Mouse (Mus musculus) forebrain, embryonic 12.5 days (tissue): ENCODE data around the gene Tmem135. TPM values are rescaled to one million over a fixed set of nuclear protein-coding genes. Genes with fewer than 3 reads are reported as not detected.

Source experiments
- ATAC-seq: fragments of 200-750 bp; cut with Nextera tagmentation; 2 replicates; pipeline ENCODE4 v1.8.0; 2017; ENCODE audit warnings: moderate TSS enrichment; ENCODE audit not compliant: low FRiP score
- H3K27ac ChIP-seq: fragments of 300-500 bp; sonication (generic); 2 replicates; pipeline ENCODE4 v1.5.1; 2016; ENCODE audit warnings: mild to moderate bottlenecking
- H3K27me3 ChIP-seq: fragments of 300-500 bp; sonication (generic); 2 replicates; pipeline ENCODE4 v1.6.1; 2016; ENCODE audit warnings: mild to moderate bottlenecking
- H3K36me3 ChIP-seq: fragments of 300-500 bp; sonication (generic); replicated peaks from 2 replicates; pipeline ENCODE4 v1.6.1; 2016; ENCODE audit warnings: mild to moderate bottlenecking
- H3K4me1 ChIP-seq: fragments of 300-500 bp; sonication (generic); 2 replicates; pipeline ENCODE4 v1.6.1; 2016
- H3K4me2 ChIP-seq: fragments of 300-500 bp; sonication (generic); 2 replicates; pipeline ENCODE4 v1.6.1; 2016; ENCODE audit warnings: mild to moderate bottlenecking, moderate library complexity
- H3K4me3 ChIP-seq: fragments of 300-500 bp; sonication (generic); replicated peaks from 2 replicates; pipeline ENCODE4 v1.5.1; 2016; ENCODE audit warnings: mild to moderate bottlenecking
- H3K9ac ChIP-seq: fragments of 300-500 bp; sonication (generic); 2 replicates; pipeline ENCODE4 v1.6.1; 2016; ENCODE audit warnings: mild to moderate bottlenecking
- H3K9me3 ChIP-seq: fragments of 300-500 bp; sonication (generic); 2 replicates; pipeline ENCODE4 v1.6.1; 2016
- WGBS: fragments of 180-500 bp; shearing (Covaris S2); methylation state at CpG from one replicate; pipeline ENCODE4 v1.1.7; 2016; 5-methylcytosine and 5-hydroxymethylcytosine counted together
- polyA plus RNA-seq: library from polyadenylated mRNA; unstranded; fragments of >200 nt; fragmentation: Nextera tagmentation; extraction: Ambion mirVana; gene quantifications from 2 replicates; pipeline ENCODE4 v1.2.1, GENCODE M21; 2016

The Tmem135 gene
- polyA plus RNA-seq, 1 experiment from 2014 or later, result 26.4 TPM

- Histone ChIP-seq H3K4me2 (no peak overlapping the region), H3K27ac (no peak overlapping the region), H3K4me1 (no peaks in the 10 kb centered on the region), H3K36me3 (no peaks in the 10 kb centered on the region), H3K9ac (no peak overlapping the region), H3K4me3 (no peak overlapping the region), H3K27me3 (no peaks in the 10 kb centered on the region), H3K9me3 (no peaks in the 10 kb centered on the region)
- ATAC-seq, result no peak
- 83% methylated on average over 2 of the region's 2 CpGs for WGBS
These were observed 187.9 kb downstream of the Tmem135 start for GRCm38 (mm10) chr7:89216118-89216517.

- Histone ChIP-seq H3K4me2 (no peak overlapping the region), H3K4me1 (peaks cover 4% of the 10 kb centered on the region), H3K27ac (no peak overlapping the region), H3K9me3 (no peaks in the 10 kb centered on the region), H3K4me3 (no peak overlapping the region), H3K27me3 (no peaks in the 10 kb centered on the region), H3K36me3 (no peaks in the 10 kb centered on the region), H3K9ac (no peak overlapping the region)
- WGBS, result 46% methylated on average over 7 of the region's 7 CpGs
- peak; percentile 51; the same call in 1 of the 2 replicates for ATAC-seq
These were observed 188.3 kb downstream of the Tmem135 start for GRCm38 (mm10) chr7:89215714-89216113.

DNA sequence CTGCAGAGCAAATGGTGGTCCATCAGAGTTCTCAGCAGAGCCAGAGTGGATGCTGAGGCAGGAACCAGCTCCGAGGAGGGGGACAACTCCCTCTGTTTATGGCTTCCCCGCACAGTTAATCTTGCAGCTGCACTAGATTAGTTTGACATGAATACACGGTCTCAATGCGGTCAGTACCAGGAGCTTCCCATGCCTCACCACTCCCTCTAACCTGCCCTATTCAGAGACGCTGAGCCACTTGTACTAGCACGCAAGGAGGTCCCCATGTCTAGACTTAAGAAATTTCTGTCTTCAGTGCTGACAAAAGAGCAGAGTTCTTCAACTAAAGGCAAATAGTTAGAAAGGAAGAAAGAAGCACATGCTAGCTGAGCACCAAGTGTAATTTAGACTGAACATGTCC is 193.5 kb downstream of the Tmem135 start:
- Histone ChIP-seq H3K9me3 (no peaks in the 10 kb centered on the region), H3K36me3 (no peaks in the 10 kb centered on the region), H3K4me1 (peaks cover 9% of the 10 kb centered on the region), H3K4me2 (no peak overlapping the region), H3K27ac (no peak overlapping the region), H3K4me3 (no peak overlapping the region), H3K27me3 (no peaks in the 10 kb centered on the region), H3K9ac (no peak overlapping the region)
- 0 out of 2 replicates have a peak, but pooled peaks have one; percentile 27 for ATAC-seq
- WGBS, result 6% methylated on average over 6 of the region's 6 CpGs

DNA sequence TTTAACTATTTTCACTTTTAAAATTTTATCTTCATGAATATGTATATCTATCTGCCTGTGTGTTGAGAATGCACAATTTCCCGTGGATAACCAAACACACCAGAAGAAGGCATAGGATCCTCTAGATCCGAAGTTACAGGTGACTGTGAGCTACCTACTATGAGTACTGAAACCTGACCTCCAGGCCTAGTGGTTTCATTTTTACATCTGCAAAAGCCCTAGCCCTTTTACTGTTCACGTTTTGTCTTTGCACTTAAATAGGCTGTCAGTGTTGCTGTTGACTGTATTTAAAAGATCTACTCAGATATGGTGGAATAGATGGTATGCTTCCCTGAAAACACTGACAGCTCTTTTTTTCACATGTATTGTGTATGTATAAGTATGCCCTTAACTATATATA is 197.9 kb downstream of the Tmem135 start:
- H3K27me3 ChIP-seq, result no peaks in the 10 kb centered on the region
- H3K4me1 ChIP-seq, result peaks cover 9% of the 10 kb centered on the region
- 94% methylated on average over 3 of the region's 3 CpGs for WGBS
- no peak overlapping the region for H3K4me2 ChIP-seq
- H3K4me3 ChIP-seq, result no peak overlapping the region
- H3K27ac ChIP-seq, result no peak overlapping the region
- no peaks in the 10 kb centered on the region for H3K36me3 ChIP-seq
- H3K9me3 ChIP-seq, result no peaks in the 10 kb centered on the region
- no peak for ATAC-seq
- H3K9ac ChIP-seq, result no peak overlapping the region

GRCm38 (mm10) chr7:89205402-89205801 is 198.6 kb downstream of the Tmem135 start:
- Histone ChIP-seq H3K4me3 (no peak overlapping the region), H3K9me3 (no peaks in the 10 kb centered on the region), H3K36me3 (no peaks in the 10 kb centered on the region), H3K4me1 (peaks cover 2% of the 10 kb centered on the region), H3K9ac (no peak overlapping the region), H3K27me3 (no peaks in the 10 kb centered on the region), H3K4me2 (no peak overlapping the region), H3K27ac (no peak overlapping the region)
- WGBS, result 85% methylated on average over 1 of the region's 1 CpGs
- ATAC-seq, result no peak

- Histone ChIP-seq H3K27ac (no peak overlapping the region), H3K9ac (no peak overlapping the region), H3K4me3 (no peak overlapping the region), H3K4me1 (no peaks in the 10 kb centered on the region), H3K9me3 (no peaks in the 10 kb centered on the region), H3K4me2 (no peak overlapping the region), H3K27me3 (no peaks in the 10 kb centered on the region), H3K36me3 (no peaks in the 10 kb centered on the region)
- 85% methylated on average over 5 of the region's 5 CpGs for WGBS
- ATAC-seq, result no peak
These were observed 200.9 kb downstream of the Tmem135 start for GRCm38 (mm10) chr7:89203144-89203543.

DNA sequence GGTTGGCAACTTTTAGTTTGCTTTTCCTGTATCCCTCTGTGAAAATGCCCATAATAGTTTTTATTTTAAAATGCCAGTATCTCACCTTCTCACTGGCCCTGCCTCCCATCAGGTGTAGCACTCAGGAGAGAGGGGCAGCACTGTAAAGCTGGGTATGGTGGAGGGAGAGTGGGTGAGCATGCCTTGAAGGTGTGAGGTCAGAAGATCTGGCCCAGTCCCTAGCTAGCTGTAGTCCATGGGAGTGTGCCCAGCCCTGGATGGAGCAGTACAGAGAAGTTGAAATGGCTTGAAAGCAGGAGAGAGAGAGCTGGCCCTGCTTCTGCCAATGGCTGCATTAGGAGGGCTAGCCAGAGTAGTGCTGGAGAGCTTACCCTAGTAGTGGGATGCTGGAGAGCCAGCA is 202.1 kb downstream of the Tmem135 start:
- no peaks in the 10 kb centered on the region for H3K36me3 ChIP-seq
- no peaks in the 10 kb centered on the region for H3K9me3 ChIP-seq
- no peaks in the 10 kb centered on the region for H3K4me1 ChIP-seq
- no peak overlapping the region for H3K4me2 ChIP-seq
- H3K27ac ChIP-seq, result no peak overlapping the region
- no peaks in the 10 kb centered on the region for H3K27me3 ChIP-seq
- no peak overlapping the region for H3K4me3 ChIP-seq
- no peak overlapping the region for H3K9ac ChIP-seq
- no peak for ATAC-seq

GRCm38 (mm10) chr7:89198499-89198898 is 205.5 kb downstream of the Tmem135 start:
- Histone ChIP-seq H3K9me3 (no peaks in the 10 kb centered on the region), H3K36me3 (no peaks in the 10 kb centered on the region), H3K27ac (no peak overlapping the region), H3K9ac (no peak overlapping the region), H3K4me2 (no peak overlapping the region), H3K27me3 (no peaks in the 10 kb centered on the region), H3K4me3 (no peak overlapping the region), H3K4me1 (peaks cover 3% of the 10 kb centered on the region; the same call in 1 of the 2 replicates)
- WGBS, result 92% methylated on average over 4 of the region's 4 CpGs
- ATAC-seq, result no peak

DNA sequence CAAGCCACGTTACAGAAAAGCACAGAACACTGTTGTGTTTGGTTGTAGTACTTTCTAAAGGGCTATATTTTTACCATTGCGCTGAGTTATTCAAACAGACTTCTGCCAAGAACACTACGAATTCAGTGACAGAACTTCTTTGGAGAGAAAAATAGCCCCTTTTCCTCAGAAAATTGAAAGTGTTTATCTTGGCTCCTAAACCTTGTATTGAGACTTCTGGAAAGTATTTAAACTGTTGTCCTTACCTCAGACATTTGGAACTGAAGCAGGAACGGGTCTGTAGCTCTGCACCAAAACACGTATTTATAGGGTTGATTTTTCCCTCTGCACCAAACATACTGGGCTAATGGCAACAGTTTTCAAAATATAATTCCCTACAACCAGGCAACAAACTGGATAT is 210.6 kb downstream of the Tmem135 start:
- ATAC-seq, result no peak
- no peak overlapping the region for H3K4me2 ChIP-seq
- no peaks in the 10 kb centered on the region for H3K27me3 ChIP-seq
- H3K9me3 ChIP-seq, result no peaks in the 10 kb centered on the region
- peaks cover 3% of the 10 kb centered on the region; the same call in 1 of the 2 replicates for H3K4me1 ChIP-seq
- no peak overlapping the region for H3K9ac ChIP-seq
- H3K36me3 ChIP-seq, result no peaks in the 10 kb centered on the region
- WGBS, result 82% methylated on average over 5 of the region's 5 CpGs
- no peak overlapping the region for H3K4me3 ChIP-seq
- no peak overlapping the region for H3K27ac ChIP-seq

- Histone ChIP-seq H3K27ac (no peak overlapping the region), H3K4me3 (no peak overlapping the region), H3K9me3 (no peaks in the 10 kb centered on the region), H3K4me2 (no peak overlapping the region), H3K4me1 (no peaks in the 10 kb centered on the region), H3K27me3 (no peaks in the 10 kb centered on the region), H3K36me3 (no peaks in the 10 kb centered on the region), H3K9ac (no peak overlapping the region)
- 88% methylated on average over 4 of the region's 4 CpGs for WGBS
- no peak for ATAC-seq
These were observed 220.1 kb downstream of the Tmem135 start for GRCm38 (mm10) chr7:89183928-89184327.

GRCm38 (mm10) chr7:89182943-89183342 is 221.1 kb downstream of the Tmem135 start:
- Histone ChIP-seq H3K36me3 (no peaks in the 10 kb centered on the region), H3K4me2 (no peak overlapping the region), H3K27me3 (no peaks in the 10 kb centered on the region), H3K4me3 (no peak overlapping the region), H3K4me1 (no peaks in the 10 kb centered on the region), H3K9me3 (no peaks in the 10 kb centered on the region), H3K27ac (no peak overlapping the region), H3K9ac (no peak overlapping the region)
- WGBS, result 86% methylated on average over 5 of the region's 5 CpGs
- ATAC-seq, result no peak

DNA sequence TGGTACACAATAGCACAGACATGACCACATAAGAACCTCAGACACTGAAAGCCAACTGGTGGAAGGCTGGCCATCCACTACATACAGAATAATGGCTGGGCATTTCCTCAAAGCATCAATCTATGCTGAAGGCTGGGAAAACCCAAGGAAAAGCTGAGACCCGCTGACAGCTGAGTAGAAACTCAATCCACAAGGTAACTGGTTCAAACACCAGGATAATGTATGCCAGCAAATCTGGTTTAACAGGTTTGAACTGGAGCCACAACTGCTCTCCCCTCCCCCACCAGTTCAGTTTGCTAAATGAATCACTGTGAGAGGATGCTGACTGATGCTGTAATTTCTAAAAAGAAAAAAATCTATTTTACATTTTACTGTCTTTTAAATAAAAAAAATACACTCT is 222.7 kb downstream of the Tmem135 start:
- H3K27ac ChIP-seq, result no peak overlapping the region
- no peaks in the 10 kb centered on the region for H3K36me3 ChIP-seq
- no peak overlapping the region for H3K9ac ChIP-seq
- no peak overlapping the region for H3K4me2 ChIP-seq
- 50% methylated on average over 1 of the region's 1 CpGs for WGBS
- no peaks in the 10 kb centered on the region for H3K9me3 ChIP-seq
- no peaks in the 10 kb centered on the region for H3K4me1 ChIP-seq
- ATAC-seq, result no peak
- H3K27me3 ChIP-seq, result no peaks in the 10 kb centered on the region
- H3K4me3 ChIP-seq, result no peak overlapping the region

- Histone ChIP-seq H3K4me3 (no peak overlapping the region), H3K4me1 (no peaks in the 10 kb centered on the region), H3K9ac (no peak overlapping the region), H3K27ac (no peak overlapping the region), H3K9me3 (no peaks in the 10 kb centered on the region), H3K36me3 (no peaks in the 10 kb centered on the region), H3K27me3 (no peaks in the 10 kb centered on the region), H3K4me2 (no peak overlapping the region)
- ATAC-seq, result no peak
- 78% methylated on average over 2 of the region's 2 CpGs for WGBS
These were observed 225.4 kb downstream of the Tmem135 start for GRCm38 (mm10) chr7:89178601-89179000.

GRCm38 (mm10) chr7:89177926-89178325 is 226.1 kb downstream of the Tmem135 start:
- Histone ChIP-seq H3K9ac (no peak overlapping the region), H3K27ac (no peak overlapping the region), H3K36me3 (no peaks in the 10 kb centered on the region), H3K9me3 (no peaks in the 10 kb centered on the region), H3K4me2 (no peak overlapping the region), H3K27me3 (no peaks in the 10 kb centered on the region), H3K4me1 (no peaks in the 10 kb centered on the region), H3K4me3 (no peak overlapping the region)
- ATAC-seq, result no peak
